Mouse (Mus musculus) ES-E14 (cell line): ENCODE measurements at regions not wholly inside any gene's neighbourhood (a gene's known extent, or its start where the extent isn't known, plus 50 kb on each side); places are given as distances from the start of the nearest gene placed in this dataset.
A peak's percentile ranks its signal among the peaks of the same experiment; 100 is the strongest.

Experiments used
- DNase-seq: peaks from one replicate; pipeline ENCODE4 v3.0.0-alpha.2; 2013; ENCODE audit warnings: low read depth, low spot score
- H3K27ac ChIP-seq: 2 replicates; pipeline ENCODE4 v1.5.1; 2012; ENCODE audit warnings: low read depth, mild to moderate bottlenecking, low read length, moderate library complexity, mixed read lengths; ENCODE audit not compliant: poor library complexity, insufficient read depth, severe bottlenecking
- H3K36me3 ChIP-seq: 2 replicates; pipeline ENCODE4 v1.6.1; 2012; ENCODE audit warnings: mild to moderate bottlenecking, low read length, moderate library complexity, mixed read lengths; ENCODE audit not compliant: control insufficient read depth, poor library complexity, insufficient read depth, severe bottlenecking
- H3K4me1 ChIP-seq, 2 experiments: fragments of 150-350 bp in 1 of 2; sonication (generic) in 1 of 2; 2 replicates each; pipeline ENCODE4 v1.6.1; 2012; ENCODE audit warnings: low read length in 2 of 2, mild to moderate bottlenecking in 1 of 2, mixed read lengths in 1 of 2; ENCODE audit not compliant: control insufficient read depth in 2 of 2, insufficient read depth in 2 of 2, poor library complexity in 1 of 2
- H3K4me3 ChIP-seq, 2 experiments: fragments of 150-350 bp in 1 of 2; sonication (generic) in 1 of 2; 2 replicates each; pipeline ENCODE4 v1.5.1; 2012; ENCODE audit warnings: low read length in 2 of 2, low read depth in 1 of 2, mild to moderate bottlenecking in 1 of 2, mixed read lengths in 1 of 2; ENCODE audit not compliant: insufficient read depth in 1 of 2, poor library complexity in 1 of 2, severe bottlenecking in 1 of 2
- H3K9ac ChIP-seq: 2 replicates; pipeline ENCODE4 v1.6.1; 2012; ENCODE audit warnings: low read depth, mild to moderate bottlenecking, low read length, mixed read lengths; ENCODE audit not compliant: poor library complexity, insufficient read depth, severe bottlenecking
- H3K9me3 ChIP-seq: fragments of 150-350 bp; sonication (generic); 2 replicates; pipeline ENCODE4 v1.6.1; 2012; ENCODE audit warnings: low read depth, mild to moderate bottlenecking, low read length; ENCODE audit not compliant: control insufficient read depth, insufficient read depth
- CHD2 ChIP-seq: IDR thresholded peaks from 2 replicates; pipeline ENCODE4 v1.6.1; 2014; ENCODE audit warnings: mild to moderate bottlenecking, low read depth, low read length, inconsistent platforms
- HCFC1 ChIP-seq: IDR thresholded peaks from 2 replicates; pipeline ENCODE4 v1.6.1; 2012; ENCODE audit warnings: low read length, inconsistent platforms, borderline replicate concordance; ENCODE audit not compliant: insufficient read depth
- MAFK ChIP-seq: IDR thresholded peaks from 2 replicates; pipeline ENCODE4 v1.6.1; 2014; ENCODE audit warnings: mild to moderate bottlenecking, low read depth, low read length, inconsistent platforms; ENCODE audit not compliant: insufficient read depth
- ZC3H11A ChIP-seq: IDR thresholded peaks from 2 replicates; pipeline ENCODE4 v1.6.1; 2012; ENCODE audit warnings: low read depth, mild to moderate bottlenecking, inconsistent platforms, low read length, borderline replicate concordance
- ZNF384 ChIP-seq: IDR thresholded peaks from 2 replicates; pipeline ENCODE4 v1.6.1; 2012; ENCODE audit warnings: low read depth, low read length, inconsistent platforms
- in situ Hi-C, 2 experiments: fragments of 600-800 bp; cut with MboI; formaldehyde crosslinking; loops; one replicate each; pipeline ENCODE4 v1.15.1; 2025; ENCODE audit warnings: low sequenced_read_pairs in 2 of 2, inconsistent platforms in 1 of 2; ENCODE audit not compliant: unreplicated experiment in 2 of 2

DNA sequence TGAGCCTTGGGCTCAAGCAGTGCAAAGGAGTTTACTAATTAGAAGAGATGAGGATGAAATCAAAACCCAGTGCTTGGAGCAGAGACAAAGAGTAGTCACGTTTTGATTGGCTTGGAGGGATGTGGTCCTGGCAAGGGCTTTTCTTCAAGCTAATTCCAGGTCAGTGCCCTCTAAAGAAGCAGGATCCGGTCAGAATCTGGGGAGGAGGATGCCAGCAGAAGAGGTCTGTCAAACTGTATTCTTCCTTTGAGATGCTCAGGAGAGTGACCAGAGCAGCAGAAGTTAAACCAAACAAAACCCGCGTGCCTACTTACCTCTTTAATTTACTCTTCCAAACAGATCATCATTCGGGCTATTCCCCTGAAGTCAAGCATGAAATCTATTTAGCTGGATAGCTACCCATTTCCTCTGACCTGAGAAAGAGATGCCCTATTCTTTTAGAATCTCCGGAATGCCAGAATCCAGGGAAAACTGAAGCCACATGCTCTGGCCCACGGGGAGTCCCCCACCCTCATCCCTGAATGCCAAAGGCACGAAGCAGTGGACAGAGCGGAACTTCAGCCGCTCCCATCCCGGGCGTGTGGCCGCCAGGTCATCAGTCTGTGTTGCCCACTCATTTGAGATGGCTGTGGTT is 117.8 kb upstream of the Six2 start:
- no peak overlapping the region for H3K27ac ChIP-seq
- in situ Hi-C loops: no loop called here
- H3K36me3 ChIP-seq: no peaks in the 10 kb centered on the region
- no peak for DNase-seq
- H3K4me1 ChIP-seq: no peaks in the 10 kb centered on the region; a peak in 1 of 4 replicates
- no peak overlapping the region for H3K9ac ChIP-seq
- no peak overlapping the region for H3K4me3 ChIP-seq
- TF ChIP-seq MAFK (no peak), CHD2 (no peak), ZNF384 (no peak), ZC3H11A (no peak), HCFC1 (no peak)
- no peaks in the 10 kb centered on the region for H3K9me3 ChIP-seq

DNA sequence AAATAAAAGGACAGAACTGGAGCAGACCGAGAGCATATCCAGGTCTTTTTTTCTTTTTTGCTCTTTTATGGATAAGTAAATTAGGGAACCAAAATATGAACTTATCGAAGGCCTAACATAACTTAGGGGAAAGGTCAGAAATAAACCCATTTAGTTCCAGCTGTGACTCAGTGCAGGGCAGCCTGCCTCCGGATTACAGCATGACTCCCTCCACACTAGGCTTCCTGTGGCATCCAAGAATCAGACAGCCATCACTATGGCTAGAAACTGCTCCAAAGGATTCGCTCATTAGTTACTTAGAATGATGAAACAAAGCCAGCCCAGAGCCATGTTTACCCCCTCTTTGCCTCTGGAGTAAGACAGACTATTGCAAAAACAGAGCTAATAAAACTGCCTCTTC is 116.6 kb upstream of the Six2 start:
- Histone ChIP-seq H3K9me3 (no peaks in the 10 kb centered on the region), H3K4me3 (no peak overlapping the region), H3K27ac (no peak overlapping the region), H3K36me3 (no peaks in the 10 kb centered on the region), H3K9ac (no peak overlapping the region), H3K4me1 (no peaks in the 10 kb centered on the region; a peak in 1 of 4 replicates)
- no peak for DNase-seq
- TF ChIP-seq HCFC1: no peak
- TF ChIP-seq ZNF384: no peak
- no peak for TF ChIP-seq ZC3H11A
- TF ChIP-seq CHD2: no peak
- TF ChIP-seq MAFK: no peak
- in situ Hi-C loops: no loop called here

DNA sequence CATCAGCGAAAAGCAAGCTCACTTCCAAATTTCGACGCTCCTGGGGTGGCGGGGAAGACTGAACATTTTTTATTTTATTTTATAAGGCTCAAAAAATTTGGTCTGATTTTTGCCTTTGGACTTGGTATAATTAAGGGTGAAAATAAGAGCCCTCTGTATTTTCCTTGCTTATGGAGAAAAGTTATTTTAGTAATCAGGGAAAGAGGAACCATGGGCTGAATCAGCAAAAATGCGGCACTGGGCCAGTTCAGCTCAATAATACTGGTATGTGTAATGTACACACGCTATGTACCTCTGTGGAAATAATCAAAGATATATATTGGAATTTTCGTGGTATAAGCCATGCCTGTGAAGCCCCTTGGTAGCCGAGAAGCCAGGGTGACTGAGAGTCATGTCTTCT is 113.7 kb upstream of the Six2 start:
- TF ChIP-seq MAFK: no peak
- no peak for TF ChIP-seq ZC3H11A
- TF ChIP-seq ZNF384: no peak
- TF ChIP-seq HCFC1: no peak
- no peak for TF ChIP-seq CHD2
- Histone ChIP-seq H3K9me3 (no peaks in the 10 kb centered on the region), H3K36me3 (no peaks in the 10 kb centered on the region), H3K27ac (no peak overlapping the region), H3K4me3 (no peak overlapping the region), H3K9ac (no peak overlapping the region), H3K4me1 (peaks cover 0 to 7% of the 10 kb centered on the region in 2 experiments; a peak in 3 of 4 replicates)
- in situ Hi-C loops: no loop called here
- no peak for DNase-seq

DNA sequence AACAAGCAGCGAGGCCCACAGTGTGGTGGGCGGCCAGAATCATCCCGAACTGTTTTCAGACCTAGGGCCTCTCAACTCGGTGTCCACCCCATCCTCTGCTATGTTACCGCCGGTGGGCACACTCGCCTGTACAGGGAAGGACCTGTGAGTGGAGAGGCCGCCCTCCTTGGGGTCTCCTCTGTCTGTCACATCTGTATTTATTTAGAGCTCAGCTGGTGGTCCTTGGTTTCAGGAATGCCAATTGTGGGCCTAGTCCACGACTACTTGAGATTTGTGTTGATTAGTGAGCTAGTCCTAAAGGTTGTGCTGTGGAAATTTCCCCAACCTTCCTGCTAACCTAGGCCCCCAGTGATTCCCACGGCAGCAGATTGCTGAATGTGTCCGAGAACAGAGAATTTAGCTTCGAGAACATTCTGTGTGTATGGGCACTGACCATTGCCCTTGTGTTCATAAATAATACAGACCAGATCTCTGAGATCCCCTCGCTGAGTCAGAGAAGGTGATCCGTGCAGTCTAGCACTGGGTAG is 113.1 kb upstream of the Six2 start:
- H3K9me3 ChIP-seq: no peaks in the 10 kb centered on the region
- H3K4me1 ChIP-seq: peaks cover 0 to 7% of the 10 kb centered on the region in 2 experiments; a peak in 3 of 4 replicates
- TF ChIP-seq HCFC1: no peak
- DNase-seq: no peak
- H3K27ac ChIP-seq: no peak overlapping the region
- H3K4me3 ChIP-seq: peak overlapping the region in 1 of 2 experiments; percentile 60; a peak in 1 of 4 replicates
- H3K36me3 ChIP-seq: no peaks in the 10 kb centered on the region
- in situ Hi-C loops: no loop called here
- no peak overlapping the region for H3K9ac ChIP-seq

DNA sequence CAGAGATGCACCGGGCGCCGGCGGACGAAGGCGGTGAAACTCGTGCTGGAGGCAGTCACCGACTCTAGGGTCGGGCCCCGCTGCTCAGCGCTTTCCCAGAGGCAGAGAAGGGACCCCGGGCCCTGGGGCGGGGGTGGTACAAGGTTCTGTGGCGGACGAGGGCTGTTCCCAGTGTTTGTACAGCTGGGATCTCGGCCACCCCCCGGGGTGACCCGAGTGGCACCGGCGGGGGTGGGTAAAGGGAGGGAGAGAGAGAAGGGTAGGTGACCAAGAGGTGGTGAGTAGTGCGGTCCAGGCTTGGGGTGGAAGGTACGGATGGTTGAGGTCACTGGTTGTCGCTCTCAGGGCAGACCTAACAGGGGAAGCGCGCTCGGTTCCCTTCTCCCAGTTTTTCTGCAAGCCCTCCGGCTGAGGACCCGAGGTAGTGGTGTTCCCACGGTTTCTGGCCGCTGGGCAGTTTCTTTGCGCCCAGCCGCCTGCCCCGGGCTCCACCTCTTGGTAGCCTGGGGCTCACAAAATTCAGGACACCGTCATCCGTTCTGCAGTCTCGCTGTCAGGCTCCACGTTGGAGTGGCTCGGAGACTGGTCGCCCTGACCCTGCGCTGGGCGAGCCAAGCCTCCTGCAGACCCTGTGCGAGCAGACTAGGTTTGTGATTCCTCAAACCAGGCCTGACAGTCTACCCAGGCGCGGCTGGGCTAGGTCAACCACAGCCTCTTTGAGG is 112.4 kb upstream of the Six2 start:
- Histone ChIP-seq H3K4me1 (peaks cover 0 to 7% of the 10 kb centered on the region in 2 experiments; a peak in 3 of 4 replicates), H3K4me3 (peak overlapping the region; percentile 55 to 60), H3K9ac (no peak overlapping the region; the same call in 1 of the 2 replicates), H3K27ac (no peak overlapping the region), H3K36me3 (no peaks in the 10 kb centered on the region), H3K9me3 (no peaks in the 10 kb centered on the region)
- TF ChIP-seq HCFC1 (no peak), MAFK (no peak), ZNF384 (no peak), CHD2 (no peak), ZC3H11A (no peak)
- DNase-seq: peak; percentile 33
- in situ Hi-C loops: no loop called here
